In genomic region chr1:120341811-120342370, GRCm38 (mm10) we compare ENCODE assay signal across 8 mouse cellular contexts. TPM values are rescaled to one million over a fixed set of nuclear protein-coding genes. Genes with fewer than 3 reads are reported as not detected.
DNase-seq lines count a peak whose midpoint lies in the region; ATAC-seq lines count a peak whose summit lies in the region.

No protein-coding gene starts in this region.

- DNase-seq in embryo, embryonic 10.5 days (ENCODE audit: low spot score) = peak; percentile 39
- no peak for DNase-seq in embryo, embryonic 9.5 days (ENCODE audit: extremely low spot score)
- DNase-seq in retina, embryonic 14.5 days (ENCODE audit: low spot score) = peak; percentile 15
- DNase-seq in retina, postnatal 1 day = no peak
- DNase-seq in MN1 (ENCODE audit: low spot score) = no peak
- no peak for DNase-seq in cerebellum, postnatal 10 days
- no peak for DNase-seq in kidney, postnatal 14 days

- 0 out of 2 replicates have a peak, but pooled peaks have one; percentile 3 for ATAC-seq in megakaryocyte-erythroid progenitor cell, adult 5-6 weeks (replicated peaks; ENCODE audit: low FRiP score, low TSS enrichment, poor library complexity, severe bottlenecking)

RNA-seq across cellular contexts. Expression of gene C1ql2, which starts 1.5 kb away (rescaled TPM):
- not detected in 2 replicates for total RNA-seq in megakaryocyte-erythroid progenitor cell, adult 5-6 weeks (2014; fragmentation: Nextera tagmentation)
- not detected in 2 replicates for total RNA-seq in megakaryocyte-erythroid progenitor cell, adult 5-6 weeks (2017)

Comparison
In these comparisons a context has a peak if more than half of its experiments do, and no peak if none do; other contexts are left out.
1. DNase-seq: peak in embryo, embryonic 10.5 days (single experiment) and retina, embryonic 14.5 days (single experiment); none in embryo, embryonic 9.5 days (single experiment), retina, postnatal 1 day (single experiment), MN1 (single experiment), cerebellum, postnatal 10 days (0 of 2) and kidney, postnatal 14 days (single experiment).